Mouse (Mus musculus) heart, postnatal 0 days (tissue): Measurements from ENCODE around the gene Tex9. TPM values are rescaled to one million over a fixed set of nuclear protein-coding genes. Genes with fewer than 3 reads are reported as not detected.

Experiments used
- ATAC-seq: fragments of 200-750 bp; cut with Nextera tagmentation; 2 replicates; pipeline ENCODE4 v1.8.0; 2017; ENCODE audit warnings: low read depth, moderate number of reproducible peaks, moderate library complexity; ENCODE audit not compliant: insufficient read depth
- DNase-seq: peaks from one replicate; pipeline ENCODE4 v3.0.0-alpha.2; 2016; ENCODE audit warnings: low spot score
- H3K27ac ChIP-seq: fragments of 300-500 bp; sonication (generic); 2 replicates; pipeline ENCODE4 v1.5.1; 2014; ENCODE audit warnings: low read depth, mild to moderate bottlenecking
- H3K27me3 ChIP-seq: fragments of 300-500 bp; sonication (generic); 2 replicates; pipeline ENCODE4 v1.6.1; 2014; ENCODE audit warnings: low read length, mixed read lengths; ENCODE audit not compliant: control insufficient read depth, insufficient read depth
- H3K36me3 ChIP-seq: fragments of 300-500 bp; sonication (generic); replicated peaks from 2 replicates; pipeline ENCODE4 v1.6.1; 2014; ENCODE audit warnings: low read length, mixed read lengths; ENCODE audit not compliant: control insufficient read depth, insufficient read depth
- H3K4me1 ChIP-seq: fragments of 300-500 bp; sonication (generic); 2 replicates; pipeline ENCODE4 v1.6.1; 2014; ENCODE audit warnings: antibody characterized with exemption; ENCODE audit not compliant: control insufficient read depth, insufficient read depth
- H3K4me2 ChIP-seq: fragments of 300-500 bp; sonication (generic); 2 replicates; pipeline ENCODE4 v1.6.1; 2014; ENCODE audit warnings: low read depth, mild to moderate bottlenecking, low read length, moderate library complexity
- H3K4me3 ChIP-seq: fragments of 300-500 bp; sonication (generic); 2 replicates; pipeline ENCODE4 v1.5.1; 2014; ENCODE audit warnings: low read depth, low read length
- H3K9ac ChIP-seq: fragments of 300-500 bp; sonication (generic); replicated peaks from 2 replicates; pipeline ENCODE4 v1.6.1; 2014; ENCODE audit warnings: low read depth, low read length, mixed read lengths
- H3K9me3 ChIP-seq: fragments of 300-500 bp; sonication (generic); replicated peaks from 2 replicates; pipeline ENCODE4 v1.6.1; 2016; ENCODE audit warnings: low read length; ENCODE audit not compliant: control insufficient read depth
- CTCF ChIP-seq: IDR thresholded peaks from 2 replicates; pipeline ENCODE4 v1.5.1; 2016; ENCODE audit warnings: antibody characterized with exemption, control low read depth, low read depth
- EP300 ChIP-seq: IDR thresholded peaks from 2 replicates; pipeline ENCODE4 v1.6.1; 2016; ENCODE audit warnings: antibody characterized with exemption, low read depth
- WGBS: fragments of 180-500 bp; shearing (Covaris S2); extraction: QIAGEN DNeasy Blood & Tissue Kit; methylation state at CpG from one replicate; pipeline ENCODE4 v1.1.7; 2014; 5-methylcytosine and 5-hydroxymethylcytosine counted together
- polyA plus RNA-seq: library from polyadenylated mRNA; unstranded; fragments of >200 nt; fragmentation: Nextera tagmentation; extraction: Ambion mirVana; gene quantifications from 2 replicates; pipeline ENCODE4 v1.2.1, GENCODE M21; 2015
- total RNA-seq: library from RNA; depleted of rRNA; stranded (reverse); fragments of >200 nt; gene quantifications from 2 replicates; pipeline ENCODE4 v1.2.3, GENCODE M21; 2014; ENCODE audit warnings: low replicate concordance

Tex9 gene
- total and polyA plus RNA-seq, 2 experiments from 2014 or later: 0.76 to 6.3 TPM

- H3K4me2 ChIP-seq: no peak overlapping the region; the same call in 1 of the 2 replicates
- TF ChIP-seq EP300 (no peak), CTCF (no peak)
- H3K9me3 ChIP-seq: no peaks in the 10 kb centered on the region
- no peak overlapping the region for H3K4me3 ChIP-seq
- ATAC-seq: no peak
- H3K36me3 ChIP-seq: no peaks in the 10 kb centered on the region; the same call in 1 of the 2 replicates
- no peak overlapping the region for H3K9ac ChIP-seq
- WGBS: 85% methylated on average over 4 of the region's 4 CpGs
- H3K27ac ChIP-seq: no peak overlapping the region
- no peaks in the 10 kb centered on the region; the same call in 1 of the 2 replicates for H3K27me3 ChIP-seq
- DNase-seq: no peak
- peaks cover 13% of the 10 kb centered on the region; the same call in 1 of the 2 replicates for H3K4me1 ChIP-seq
Measured at GRCm38 (mm10) chr9:72440358-72440757, 51.7 kb downstream of the Tex9 start.

GRCm38 (mm10) chr9:72438749-72439148, 53.3 kb downstream of the Tex9 start:
- TF ChIP-seq EP300: no peak
- TF ChIP-seq CTCF: no peak
- Histone ChIP-seq H3K27ac (no peak overlapping the region), H3K9ac (peak overlapping the region; percentile 62; the same call in 1 of the 2 replicates), H3K36me3 (no peaks in the 10 kb centered on the region), H3K27me3 (no peaks in the 10 kb centered on the region; the same call in 1 of the 2 replicates), H3K4me1 (peaks cover 13% of the 10 kb centered on the region; the same call in 1 of the 2 replicates), H3K4me3 (peak overlapping the region; percentile 70), H3K9me3 (no peaks in the 10 kb centered on the region), H3K4me2 (peak overlapping the region; percentile 67)
- 2% methylated on average over 9 of the region's 9 CpGs for WGBS
- no peak for DNase-seq
- no peak for ATAC-seq

- peak within 1 kb of the TSS; percentile 70 for H3K4me3 ChIP-seq
- 3% methylated on average over 43 of the region's 43 CpGs for WGBS
- H3K4me1 ChIP-seq: peaks cover 13% of the 10 kb centered on the region; the same call in 1 of the 2 replicates
Measured at GRCm38 (mm10) chr9:72437822-72438701, 54.0 kb downstream of the Tex9 start, which contains the start of gene Mns1. Gene Mns1, plus strand, starts transcription at chr9:72438011.

GRCm38 (mm10) chr9:72434876-72435275, 57.1 kb downstream of the Tex9 start:
- H3K4me2 ChIP-seq: no peak overlapping the region
- no peak for ATAC-seq
- 73% methylated on average over 9 of the region's 9 CpGs for WGBS
- no peaks in the 10 kb centered on the region for H3K36me3 ChIP-seq
- no peak overlapping the region for H3K9ac ChIP-seq
- no peaks in the 10 kb centered on the region for H3K9me3 ChIP-seq
- no peak for DNase-seq
- H3K27ac ChIP-seq: no peak overlapping the region
- H3K4me1 ChIP-seq: peaks cover 13% of the 10 kb centered on the region; the same call in 1 of the 2 replicates
- no peak overlapping the region for H3K4me3 ChIP-seq
- TF ChIP-seq EP300 (no peak), CTCF (no peak)
- H3K27me3 ChIP-seq: no peaks in the 10 kb centered on the region; the same call in 1 of the 2 replicates

More at GRCm38 (mm10) chr9:72437822-72438701, 54.0 kb downstream of the Tex9 start, which contains the start of gene Mns1:
- Histone ChIP-seq H3K27ac (no peak within 1 kb of the TSS), H3K4me2 (peak within 1 kb of the TSS; percentile 67), H3K27me3 (no peaks in the 10 kb centered on the region; the same call in 1 of the 2 replicates), H3K9ac (peak within 1 kb of the TSS; percentile 62; the same call in 1 of the 2 replicates), H3K9me3 (no peaks in the 10 kb centered on the region), H3K36me3 (no peaks in the 10 kb centered on the region)
- no peak for TF ChIP-seq EP300
- TF ChIP-seq CTCF: peak; percentile 11; the same call in 1 of the 2 replicates
- peak; percentile 95 for DNase-seq
- peak; percentile 100 for ATAC-seq

- Histone ChIP-seq H3K36me3 (no peaks in the 10 kb centered on the region), H3K9ac (no peak overlapping the region), H3K4me2 (no peak overlapping the region), H3K4me3 (no peak overlapping the region), H3K4me1 (no peaks in the 10 kb centered on the region), H3K9me3 (no peaks in the 10 kb centered on the region), H3K27me3 (no peaks in the 10 kb centered on the region), H3K27ac (no peak overlapping the region)
- DNase-seq: no peak
- no peak for ATAC-seq
- WGBS: 64% methylated on average over 4 of the region's 4 CpGs
- no peak for TF ChIP-seq CTCF
- no peak for TF ChIP-seq EP300
Measured at GRCm38 (mm10) chr9:72427861-72428260, 64.2 kb downstream of the Tex9 start.
